Mouse (Mus musculus): ENCODE data around the gene Fndc9. TPM values are rescaled to one million over a fixed set of nuclear protein-coding genes. Genes with fewer than 3 reads are reported as not detected.

Gene Fndc9
- total RNA-seq (2015; ENCODE audit: low replicate concordance) (not detected in 2 replicates), total RNA-seq (2017; ENCODE audit: low replicate concordance) (not detected in 2 replicates)

DNA sequence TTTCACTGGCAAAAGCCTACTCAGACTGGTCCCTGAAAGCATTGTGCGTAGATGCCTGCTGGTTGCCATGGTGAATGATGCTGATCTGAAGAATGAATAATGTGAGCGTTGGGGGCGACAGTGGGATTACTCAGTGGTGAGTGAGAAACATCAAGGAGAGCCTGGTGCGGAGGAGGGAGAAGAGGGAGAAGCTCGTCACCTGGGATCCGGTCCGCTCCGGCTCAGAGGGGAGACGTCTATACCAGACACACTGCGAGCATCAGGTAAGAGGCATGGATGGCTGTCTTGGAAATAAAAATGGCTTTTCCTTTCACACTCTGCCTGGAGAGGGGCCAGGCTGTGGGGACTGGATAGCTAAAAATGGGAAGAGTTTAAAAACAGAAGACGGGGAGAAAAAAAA, at the start of gene Fndc9:
Fndc9 (plus strand) TSS at position 198 of the 400 bp plus-strand sequence.
- no peak for ATAC-seq (replicated peaks; ENCODE audit: low FRiP score, poor library complexity, severe bottlenecking)

DNA sequence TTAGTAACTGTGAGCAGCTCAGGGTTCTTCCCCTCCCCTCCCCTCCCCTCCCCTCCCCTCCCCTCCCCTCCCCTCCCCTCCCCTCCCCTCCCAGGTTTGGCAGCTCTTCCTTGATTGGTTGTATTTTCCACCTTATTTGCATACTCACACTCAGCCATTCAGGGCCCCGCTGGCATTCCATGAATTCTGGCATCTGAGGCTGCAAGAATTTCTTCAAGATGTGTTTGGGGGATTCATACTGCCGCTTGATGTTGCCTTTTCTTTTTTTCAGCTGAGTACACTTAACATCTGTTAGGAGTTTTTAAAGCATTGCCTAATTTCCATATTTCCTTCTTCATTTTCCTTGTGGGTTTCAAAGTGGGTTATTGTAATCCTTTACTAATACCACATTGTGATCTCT, 47.0 kb upstream of the Fndc9 start:
- no peak for ATAC-seq (replicated peaks; ENCODE audit: low FRiP score, poor library complexity, severe bottlenecking)

DNA sequence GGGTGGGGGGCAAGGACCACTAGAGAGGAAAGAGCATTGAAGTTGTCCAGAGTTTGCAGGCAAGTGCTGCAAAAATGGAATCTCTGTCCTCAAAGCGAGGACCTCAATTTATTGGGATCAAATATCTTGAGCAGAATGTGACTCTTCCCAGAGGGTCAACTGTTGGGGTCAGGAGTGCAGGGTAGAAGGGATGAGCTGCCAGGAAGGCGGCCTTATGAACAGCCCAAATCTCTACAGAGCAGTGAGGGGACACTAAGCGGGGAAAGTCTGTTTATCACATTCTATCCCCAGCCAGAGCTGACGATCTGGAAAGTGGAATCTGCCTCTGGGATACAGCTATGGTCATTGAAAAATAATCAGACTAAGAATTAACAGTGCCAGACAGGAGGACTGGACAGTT, 41.2 kb upstream of the Fndc9 start:
- ATAC-seq (replicated peaks; ENCODE audit: low FRiP score, poor library complexity, severe bottlenecking) = no peak

DNA sequence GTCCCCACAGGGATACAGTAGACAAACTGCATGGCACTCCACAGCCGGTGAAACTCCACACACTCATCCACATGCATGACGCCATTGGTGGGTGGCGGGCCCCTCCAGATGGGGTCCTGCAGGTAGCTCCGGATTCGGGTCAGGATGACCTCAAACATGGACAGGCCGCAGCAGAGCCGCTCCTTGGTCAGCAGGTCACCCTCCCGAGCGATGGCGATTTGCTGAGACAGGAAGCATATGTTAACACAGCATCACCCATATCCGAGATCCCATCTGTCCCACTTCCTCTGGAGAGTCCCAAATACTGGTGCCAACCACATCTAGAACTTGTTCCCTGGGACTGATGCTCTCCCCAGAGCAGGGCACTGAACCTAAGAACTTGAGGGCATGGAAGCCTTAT, 34.7 kb upstream of the Fndc9 start:
- ATAC-seq (replicated peaks; ENCODE audit: low FRiP score, poor library complexity, severe bottlenecking) = no peak

DNA sequence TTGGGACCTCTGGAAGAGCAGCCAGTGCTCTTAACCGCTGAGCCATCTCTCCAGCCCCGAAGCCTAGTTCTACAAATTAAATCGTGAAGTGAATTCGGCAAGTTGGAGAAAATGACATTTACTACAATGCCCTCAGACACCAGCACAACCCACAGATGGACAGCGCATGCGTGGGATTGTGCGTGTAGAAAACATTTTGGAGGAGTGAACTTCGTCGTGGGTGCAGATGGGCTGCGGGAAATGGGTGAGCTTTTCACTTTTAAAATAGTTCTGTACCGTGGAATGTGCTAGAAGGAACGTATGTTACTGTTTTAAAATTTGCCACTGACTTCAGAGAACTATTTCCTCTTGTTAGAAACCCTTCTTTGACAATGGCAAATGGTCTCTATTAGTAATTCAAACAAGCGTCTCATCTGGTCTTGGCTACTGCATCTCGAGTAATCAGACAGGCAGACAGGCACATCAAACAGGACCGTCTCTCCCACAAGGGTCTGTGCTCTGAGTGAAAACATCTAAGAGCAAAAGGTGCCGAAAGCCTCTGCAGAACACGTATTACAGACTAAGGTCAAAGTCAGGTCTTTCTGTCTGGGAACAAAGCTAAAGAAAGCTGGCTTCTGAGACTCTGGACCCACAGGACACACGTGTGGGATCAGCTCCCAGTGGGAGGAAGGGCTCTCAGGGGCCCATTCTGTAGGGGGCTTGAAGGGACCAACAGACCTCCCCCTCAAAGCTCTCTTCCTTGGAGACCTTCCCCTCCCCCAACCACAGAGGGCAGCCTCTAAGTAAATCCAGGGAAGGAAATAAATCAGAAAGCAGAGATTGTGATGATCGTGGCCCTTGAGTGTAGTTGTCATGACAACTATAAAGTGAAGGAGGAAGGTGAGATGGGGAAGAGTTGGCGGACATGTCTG, 33.4 kb upstream of the Fndc9 start:
- no peak for ATAC-seq (replicated peaks; ENCODE audit: low FRiP score, poor library complexity, severe bottlenecking)

DNA sequence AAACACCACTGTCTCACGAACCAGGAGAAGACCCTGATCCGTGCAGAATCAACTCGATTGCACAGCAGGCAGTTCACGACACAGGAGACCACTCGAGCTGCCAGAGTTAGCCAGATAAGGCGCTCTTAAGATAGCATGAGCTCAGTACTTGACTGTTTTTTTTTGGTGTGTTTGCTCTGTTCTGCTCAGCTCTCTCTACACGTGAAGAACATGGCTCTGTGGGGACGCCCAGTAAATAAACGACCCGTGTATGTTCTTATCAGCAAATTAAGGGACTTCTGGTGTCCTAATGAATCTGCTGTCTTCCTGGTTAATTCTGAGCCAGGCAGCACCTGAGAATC, 32.8 kb upstream of the Fndc9 start:
- no peak for ATAC-seq (replicated peaks; ENCODE audit: low FRiP score, poor library complexity, severe bottlenecking)

DNA sequence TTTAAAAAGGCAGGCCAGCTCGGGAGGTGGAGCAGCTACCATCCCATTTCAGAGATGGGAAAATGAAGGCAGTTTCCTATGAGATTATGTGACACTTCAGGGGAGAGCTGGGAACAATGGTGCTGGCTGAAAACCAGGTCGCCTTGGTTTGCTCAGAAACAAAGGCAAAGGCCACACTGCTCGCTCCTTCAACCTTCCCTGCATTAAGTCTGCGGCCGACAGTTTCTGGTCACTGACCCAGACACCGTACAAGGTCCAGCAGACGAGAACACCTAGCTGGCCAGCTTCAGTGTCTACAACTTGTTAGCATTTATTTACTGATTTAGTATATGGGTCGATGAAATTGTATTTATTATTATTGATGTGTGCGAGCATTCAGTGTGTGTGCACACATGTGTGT, 30.5 kb upstream of the Fndc9 start:
- no peak for ATAC-seq (replicated peaks; ENCODE audit: low FRiP score, poor library complexity, severe bottlenecking)

DNA sequence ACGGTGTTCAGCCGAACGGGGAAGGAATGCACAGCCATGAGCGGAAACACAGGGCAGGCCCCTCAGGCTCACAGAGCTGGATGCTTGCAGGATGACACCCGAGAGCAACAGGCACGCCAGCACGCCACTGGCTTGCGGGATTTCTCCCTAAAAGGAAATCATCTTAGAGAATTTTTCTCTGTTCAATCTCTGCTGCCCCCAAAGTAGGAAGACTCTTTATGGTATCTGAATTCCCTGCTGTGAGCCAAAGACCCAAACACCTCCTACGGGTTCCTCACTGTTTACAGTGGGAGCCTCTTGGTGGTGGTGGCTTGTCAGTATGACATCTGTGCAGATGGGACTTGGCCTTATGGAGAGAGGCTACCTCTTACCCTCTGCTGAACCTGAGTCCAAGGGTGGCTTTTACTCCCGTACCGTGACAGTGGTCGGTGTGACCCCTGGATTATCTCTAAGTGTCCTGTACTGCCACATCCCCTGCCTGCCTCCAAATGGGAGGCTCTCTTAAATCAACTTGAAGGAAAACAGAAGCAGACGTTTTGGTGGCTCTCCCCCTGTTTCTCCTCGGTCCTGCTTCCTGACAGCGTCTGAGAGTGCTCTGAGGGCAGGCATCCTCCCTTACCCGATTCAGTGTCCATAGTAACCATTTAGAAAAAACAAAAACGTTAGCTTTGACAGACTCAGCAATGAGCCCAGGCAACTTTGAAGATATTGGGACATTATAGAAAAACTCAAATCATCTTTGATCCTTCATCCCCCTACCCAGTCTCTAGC, 29.5 kb upstream of the Fndc9 start:
- no peak for ATAC-seq (replicated peaks; ENCODE audit: low FRiP score, poor library complexity, severe bottlenecking)

DNA sequence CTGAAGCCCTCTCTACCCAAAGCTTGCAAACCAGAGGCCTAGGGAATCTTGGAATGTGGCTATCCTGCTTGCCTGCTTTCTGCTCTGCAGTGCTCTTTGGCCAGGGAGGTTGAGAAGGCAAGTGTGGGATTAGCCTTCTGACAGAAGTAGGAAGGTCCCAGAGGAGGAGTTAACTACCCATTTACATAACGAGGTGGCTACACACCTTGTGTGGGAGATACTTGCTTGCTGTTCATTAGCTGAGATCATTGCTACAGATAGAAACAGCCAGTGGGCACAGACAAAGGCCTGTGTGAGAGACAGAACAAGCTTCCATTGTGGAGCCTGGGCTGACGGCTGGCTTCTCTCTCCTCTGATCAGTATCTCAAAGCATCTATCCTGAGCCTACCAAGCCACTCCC, 25.4 kb upstream of the Fndc9 start:
- no peak for ATAC-seq (replicated peaks; ENCODE audit: low FRiP score, poor library complexity, severe bottlenecking)

DNA sequence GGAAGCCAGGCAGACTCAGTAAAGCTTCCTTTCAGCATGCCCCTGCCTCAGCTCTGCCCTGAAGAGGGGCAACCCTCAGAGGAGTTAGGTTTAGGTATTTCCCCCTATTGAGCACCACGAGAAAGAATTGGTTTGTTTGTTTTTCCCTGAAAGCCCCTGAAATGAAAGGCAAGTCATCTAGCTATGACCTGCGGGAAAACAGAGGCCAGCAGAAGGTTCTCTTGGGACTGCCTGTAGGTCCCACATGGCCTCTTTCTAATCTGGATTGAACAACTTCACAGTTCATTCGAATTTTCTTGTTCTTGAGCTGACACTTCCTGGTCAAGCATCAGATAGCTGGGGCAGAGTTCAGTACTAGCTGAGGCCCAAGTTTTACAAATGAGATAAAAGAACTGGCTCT, 23.5 kb upstream of the Fndc9 start:
- ATAC-seq (replicated peaks; ENCODE audit: low FRiP score, poor library complexity, severe bottlenecking) = no peak

DNA sequence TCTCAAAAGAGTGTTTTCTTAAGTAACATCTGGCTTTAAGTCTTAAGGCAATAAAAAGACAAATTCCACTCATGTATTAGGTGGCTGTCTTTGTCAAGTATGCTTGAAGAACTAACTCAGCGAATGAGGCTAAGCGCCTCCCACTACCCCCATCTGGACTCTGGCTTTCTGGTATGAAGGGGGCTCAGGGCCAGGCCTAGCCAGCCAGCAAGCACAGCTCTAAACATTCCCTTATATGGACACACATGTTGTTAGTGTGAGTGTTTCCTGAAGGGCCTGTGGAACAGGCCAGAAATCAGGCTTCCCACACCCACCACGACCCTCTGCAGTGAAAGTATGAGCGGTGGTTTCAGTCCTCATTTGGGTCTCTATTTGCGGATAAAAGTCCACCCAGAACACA, 21.5 kb upstream of the Fndc9 start:
- no peak for ATAC-seq (replicated peaks; ENCODE audit: low FRiP score, poor library complexity, severe bottlenecking)

DNA sequence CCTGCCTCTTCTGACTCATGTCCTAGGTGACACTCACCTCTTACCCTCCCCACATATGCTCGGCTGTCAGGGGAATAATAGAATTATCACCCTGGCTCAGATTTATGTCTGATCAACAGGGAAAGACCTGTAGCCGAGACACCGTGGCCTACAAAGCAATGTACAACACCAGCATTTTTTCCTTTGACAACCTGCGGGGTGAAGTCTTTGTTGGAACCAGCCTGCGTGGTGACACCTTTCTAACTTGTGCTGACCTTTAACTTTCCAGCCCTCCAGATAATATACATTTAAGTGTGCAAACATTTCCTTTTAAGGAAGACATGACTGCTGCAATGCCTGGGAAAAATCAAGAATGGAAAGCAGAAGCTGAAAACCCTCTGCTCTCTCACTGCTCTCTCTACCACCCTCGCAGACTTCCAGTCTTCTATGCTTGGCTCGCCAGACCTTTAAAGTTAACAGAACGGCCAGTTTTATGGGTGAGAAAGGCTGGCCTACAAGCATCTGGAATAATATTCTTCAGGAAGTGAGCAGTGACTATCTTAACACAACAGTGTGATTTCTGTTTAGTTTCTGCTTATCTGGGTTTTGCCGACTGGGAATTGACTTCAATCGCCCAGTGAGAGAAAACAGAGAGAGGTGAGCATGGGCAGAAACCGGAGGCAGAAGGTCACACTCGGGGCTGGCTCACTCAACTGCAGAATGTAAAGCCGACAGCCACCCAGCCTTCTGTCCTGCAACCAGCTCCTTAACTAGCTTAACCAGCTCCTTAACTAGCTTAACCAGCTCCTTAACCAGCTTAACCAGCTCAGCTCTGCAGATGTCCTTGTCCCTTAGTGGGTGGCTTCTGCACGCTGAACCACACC, 20.7 kb upstream of the Fndc9 start:
- ATAC-seq (replicated peaks; ENCODE audit: low FRiP score, poor library complexity, severe bottlenecking) = no peak

DNA sequence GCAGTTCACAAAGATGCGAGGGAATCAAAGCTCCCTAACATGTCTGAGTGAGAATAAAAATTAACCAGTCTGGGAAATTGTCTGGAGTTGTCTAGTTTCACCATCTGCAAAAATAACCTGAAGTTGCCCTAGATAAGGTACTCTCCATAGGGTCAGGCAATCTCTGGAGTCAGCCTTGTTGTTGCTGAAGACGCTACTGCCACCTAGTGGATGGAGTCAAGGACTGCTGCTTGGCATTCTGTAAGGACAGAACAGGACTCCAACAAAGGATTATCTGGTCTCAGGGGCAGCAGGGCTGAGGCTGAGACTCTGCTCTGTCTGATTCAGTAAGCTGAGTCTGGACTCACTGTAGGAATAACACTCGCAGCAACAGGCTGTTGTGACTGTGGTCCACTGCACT, 20.0 kb upstream of the Fndc9 start:
- ATAC-seq (replicated peaks; ENCODE audit: low FRiP score, poor library complexity, severe bottlenecking) = peak; percentile 82

DNA sequence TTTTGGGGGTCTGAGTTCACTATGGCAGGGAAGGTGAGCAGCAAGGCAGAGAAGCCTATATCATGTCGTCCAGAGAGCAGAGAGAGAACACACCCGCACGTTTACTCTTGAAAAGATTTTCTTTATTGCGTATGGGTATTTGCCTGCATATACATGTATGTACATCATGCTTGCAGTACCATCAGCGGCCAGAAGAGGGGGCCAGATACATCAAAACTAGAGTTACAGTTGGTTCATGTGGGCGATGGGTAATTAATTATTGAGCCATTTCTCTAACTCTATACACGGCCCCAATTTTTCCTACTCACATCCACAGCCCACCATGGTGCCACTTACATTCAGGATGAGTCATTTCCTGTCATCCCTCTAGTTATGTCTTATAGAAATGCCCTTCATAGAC, 18.7 kb upstream of the Fndc9 start:
- ATAC-seq (replicated peaks; ENCODE audit: low FRiP score, poor library complexity, severe bottlenecking) = no peak

DNA sequence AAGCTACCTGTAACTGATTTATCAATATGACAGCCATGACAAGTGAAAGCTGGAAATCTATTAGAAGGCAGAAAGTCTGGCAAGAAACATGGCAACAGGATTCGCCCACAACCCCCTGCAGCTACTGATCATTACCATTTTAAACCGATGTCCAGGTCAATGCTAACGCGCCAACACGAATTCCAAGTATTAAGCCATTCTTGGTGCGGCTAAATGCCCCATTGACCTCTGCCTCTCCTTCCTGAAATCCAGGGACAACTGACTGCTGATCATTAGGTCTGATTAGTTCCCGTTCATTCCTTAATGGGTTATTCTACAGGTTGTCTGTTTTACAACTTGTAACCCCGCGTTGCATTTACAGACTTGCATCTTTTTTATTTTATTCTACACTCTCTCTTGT, 17.6 kb upstream of the Fndc9 start:
- ATAC-seq (replicated peaks; ENCODE audit: low FRiP score, poor library complexity, severe bottlenecking) = no peak

DNA sequence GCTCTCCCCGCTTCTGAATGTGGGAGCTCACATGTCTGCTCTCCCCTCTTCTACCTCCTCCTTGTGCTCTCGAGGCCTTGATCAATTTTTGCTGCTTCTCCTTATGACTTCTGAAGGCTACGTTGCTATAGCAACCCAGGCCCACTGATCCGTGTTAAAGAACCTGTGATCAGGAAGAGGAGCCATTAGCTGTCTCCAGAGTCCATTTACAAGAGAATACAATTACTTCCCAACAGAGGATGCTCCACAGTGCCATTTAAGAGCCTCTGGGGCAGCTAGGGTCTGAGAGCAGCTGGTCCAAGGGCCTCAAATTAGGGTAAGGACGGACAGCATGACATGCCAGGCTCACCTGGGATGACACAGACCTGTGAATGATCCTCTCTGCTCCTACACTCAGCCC, 16.7 kb upstream of the Fndc9 start:
- ATAC-seq (replicated peaks; ENCODE audit: low FRiP score, poor library complexity, severe bottlenecking) = no peak

DNA sequence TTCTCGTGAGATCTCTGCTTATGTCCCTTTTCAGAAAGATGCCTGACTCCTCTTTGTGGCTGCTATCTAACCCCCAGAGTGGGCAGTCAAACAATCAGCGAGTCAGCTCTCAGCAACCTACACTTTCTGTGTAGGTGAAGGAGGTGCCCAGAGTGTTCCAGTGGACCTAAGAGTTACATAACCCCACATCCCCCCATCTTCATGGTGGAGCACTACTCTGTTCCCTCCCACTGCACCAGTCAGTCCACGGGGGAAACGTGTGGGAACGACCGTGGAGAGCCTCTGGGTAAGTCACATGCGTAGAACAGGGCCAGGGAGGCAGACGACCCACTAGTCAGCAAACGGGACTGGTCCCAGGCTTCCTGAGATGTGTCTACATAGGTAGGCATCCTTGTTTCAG, 16.0 kb upstream of the Fndc9 start:
- ATAC-seq (replicated peaks; ENCODE audit: low FRiP score, poor library complexity, severe bottlenecking) = no peak

DNA sequence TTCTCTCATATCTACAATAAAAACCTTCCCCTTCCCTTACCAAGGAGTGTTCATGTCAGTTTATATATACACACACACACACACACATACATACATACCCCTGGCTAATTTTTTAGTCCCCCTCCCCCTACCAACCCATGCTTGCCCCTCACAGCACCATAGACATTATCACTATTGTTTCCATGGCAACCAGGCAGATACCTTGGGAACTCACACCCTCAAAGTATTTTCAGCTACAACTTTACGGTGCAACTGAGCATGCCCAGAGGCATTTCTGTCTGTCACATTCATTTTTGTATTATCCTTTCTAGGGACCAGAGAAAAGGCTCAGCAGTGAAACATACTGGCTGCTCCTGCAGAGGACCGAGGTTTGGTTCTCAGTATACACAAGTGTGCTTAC, 15.1 kb upstream of the Fndc9 start:
- ATAC-seq (replicated peaks; ENCODE audit: low FRiP score, poor library complexity, severe bottlenecking) = no peak

DNA sequence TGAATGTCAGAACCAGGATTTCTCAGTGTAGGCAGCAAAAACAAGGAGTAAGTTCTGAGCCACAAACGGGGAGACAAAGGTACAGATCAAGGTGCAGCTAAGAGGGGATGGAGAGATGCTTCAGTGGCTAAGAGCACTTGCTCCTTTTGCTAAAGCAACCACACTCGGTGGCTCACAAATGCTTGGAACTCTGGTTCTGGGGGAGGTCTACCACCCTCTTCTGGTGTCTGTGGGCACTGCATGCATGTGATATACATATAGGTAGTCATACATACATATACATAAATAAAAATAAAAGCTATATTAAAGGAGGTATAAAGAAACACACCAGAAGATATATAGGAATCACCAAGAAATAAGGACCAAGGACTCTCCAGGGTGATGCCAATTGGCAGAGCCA, 11.8 kb upstream of the Fndc9 start:
- no peak for ATAC-seq (replicated peaks; ENCODE audit: low FRiP score, poor library complexity, severe bottlenecking)

DNA sequence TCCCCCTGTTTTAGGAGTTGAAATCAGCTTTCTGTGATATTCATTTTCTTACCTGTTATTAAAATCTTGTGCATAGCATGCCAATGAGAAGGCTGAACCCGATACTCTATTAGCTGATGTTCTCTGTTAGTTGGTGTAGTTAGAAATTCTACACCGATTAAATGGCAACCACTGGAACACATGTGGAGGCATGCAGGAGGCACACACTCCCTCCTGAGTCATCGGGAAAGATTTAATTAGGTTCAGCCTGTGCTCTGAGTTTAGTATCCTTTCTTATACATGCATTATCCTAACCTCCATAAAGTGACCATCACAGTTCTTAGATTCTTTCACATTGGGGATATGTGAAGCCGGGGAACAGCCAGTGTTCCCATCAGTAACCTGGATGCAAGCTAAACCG, 10.0 kb upstream of the Fndc9 start:
- no peak for ATAC-seq (replicated peaks; ENCODE audit: low FRiP score, poor library complexity, severe bottlenecking)

All from erythroblast, adult 5-6 weeks (primary cell).